Mouse (Mus musculus): ENCODE results near the gene Plac8. TPM values are rescaled to one million over a fixed set of nuclear protein-coding genes. Genes with fewer than 3 reads are reported as not detected.

The Plac8 gene
- polyA plus RNA-seq, 1 experiment: not detected

GRCm38 (mm10) chr5:100601864-100602263, 29.8 kb upstream of the Plac8 start:
- no peaks in the 10 kb centered on the region for H3K4me1 ChIP-seq (ENCODE audit: control insufficient read depth, insufficient read depth, low read length)
- WGBS: 88% methylated on average over 2 of the region's 2 CpGs
- no peak overlapping the region for H3K4me3 ChIP-seq (ENCODE audit: insufficient read depth, low read depth, low read length)
- no peak overlapping the region for H3K27ac ChIP-seq (ENCODE audit: insufficient read depth, low read depth, low read length)
- TF ChIP-seq CTCF (IDR thresholded peaks at IDR 0.05; ENCODE audit: insufficient read depth, low read depth, low read length) (no peak), POLR2A (IDR thresholded peaks at IDR 0.05; ENCODE audit: insufficient read depth, low read depth, low read length) (no peak)

DNA sequence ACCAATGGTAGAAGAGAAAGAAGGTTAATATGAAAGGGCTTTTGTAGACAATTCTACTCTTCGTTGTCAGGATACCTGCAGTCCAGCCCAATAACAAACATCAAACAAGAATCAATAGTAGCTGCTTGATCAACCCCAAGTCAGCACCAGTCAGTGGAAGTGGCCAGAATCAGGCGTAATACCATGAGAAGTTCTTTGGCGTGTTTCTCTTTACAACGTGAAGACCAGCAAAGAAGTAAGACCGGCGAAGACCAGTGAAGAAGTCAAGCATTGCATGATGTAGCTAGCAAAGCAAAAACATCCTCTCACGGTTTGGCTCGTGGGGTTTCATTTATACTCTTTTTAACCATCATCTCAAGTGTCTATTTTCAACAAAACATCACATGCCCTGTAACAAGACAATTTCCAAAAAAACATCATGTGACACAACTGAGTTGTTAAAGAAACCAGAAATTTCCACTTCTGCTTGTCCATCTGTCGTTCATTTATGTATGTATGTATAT, 27.0 kb upstream of the Plac8 start:
- TF ChIP-seq POLR2A (IDR thresholded peaks at IDR 0.05; ENCODE audit: insufficient read depth, low read depth, low read length): no peak
- TF ChIP-seq CTCF (IDR thresholded peaks at IDR 0.05; ENCODE audit: insufficient read depth, low read depth, low read length): no peak
- Histone ChIP-seq H3K4me3 (ENCODE audit: insufficient read depth, low read depth, low read length) (no peak overlapping the region), H3K4me1 (ENCODE audit: control insufficient read depth, insufficient read depth, low read length) (no peaks in the 10 kb centered on the region), H3K27ac (ENCODE audit: insufficient read depth, low read depth, low read length) (no peak overlapping the region)
- 93% methylated on average over 9 of the region's 9 CpGs for WGBS

DNA sequence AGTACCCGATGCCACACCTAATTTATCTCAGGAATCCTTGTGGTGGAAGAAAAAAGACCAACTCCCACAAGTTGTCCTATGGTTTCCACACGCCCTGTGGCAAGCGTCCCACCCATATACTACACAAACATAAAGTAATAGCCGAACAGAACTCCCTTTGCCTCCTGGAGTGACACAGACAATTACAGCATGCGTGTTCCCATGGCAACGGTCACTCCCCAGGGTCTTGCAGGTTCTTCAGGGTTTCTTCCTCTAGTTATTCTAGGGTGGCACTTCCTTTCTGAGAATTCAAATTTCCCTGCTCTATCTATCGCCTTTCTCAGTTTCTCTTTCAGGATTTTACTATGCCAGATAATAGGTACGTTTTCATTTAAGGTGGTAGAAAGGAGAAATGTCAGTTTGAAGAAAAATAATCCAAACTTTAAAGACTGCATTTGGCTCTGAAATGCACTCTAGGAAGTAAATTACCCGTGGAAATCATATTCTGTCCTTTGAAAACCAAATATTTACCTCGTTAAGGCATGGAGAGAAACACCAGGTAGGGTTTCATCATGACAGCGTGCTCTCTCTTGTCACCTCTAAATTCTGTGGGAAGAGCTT, 25.9 kb upstream of the Plac8 start:
- WGBS: 61% methylated on average over 11 of the region's 11 CpGs
- Histone ChIP-seq H3K4me3 (ENCODE audit: insufficient read depth, low read depth, low read length) (no peak overlapping the region), H3K4me1 (ENCODE audit: control insufficient read depth, insufficient read depth, low read length) (no peaks in the 10 kb centered on the region), H3K27ac (ENCODE audit: insufficient read depth, low read depth, low read length) (no peak overlapping the region)
- TF ChIP-seq CTCF (IDR thresholded peaks at IDR 0.05; ENCODE audit: insufficient read depth, low read depth, low read length): no peak
- TF ChIP-seq POLR2A (IDR thresholded peaks at IDR 0.05; ENCODE audit: insufficient read depth, low read depth, low read length): no peak

- Histone ChIP-seq H3K27ac (ENCODE audit: insufficient read depth, low read depth, low read length) (no peak overlapping the region), H3K4me3 (ENCODE audit: insufficient read depth, low read depth, low read length) (no peak overlapping the region), H3K4me1 (ENCODE audit: control insufficient read depth, insufficient read depth, low read length) (no peaks in the 10 kb centered on the region)
- WGBS: 95% methylated on average over 6 of the region's 6 CpGs
- TF ChIP-seq CTCF (IDR thresholded peaks at IDR 0.05; ENCODE audit: insufficient read depth, low read depth, low read length) (no peak), POLR2A (IDR thresholded peaks at IDR 0.05; ENCODE audit: insufficient read depth, low read depth, low read length) (no peak)
Observed at GRCm38 (mm10) chr5:100595999-100596398, 24.0 kb upstream of the Plac8 start.

DNA sequence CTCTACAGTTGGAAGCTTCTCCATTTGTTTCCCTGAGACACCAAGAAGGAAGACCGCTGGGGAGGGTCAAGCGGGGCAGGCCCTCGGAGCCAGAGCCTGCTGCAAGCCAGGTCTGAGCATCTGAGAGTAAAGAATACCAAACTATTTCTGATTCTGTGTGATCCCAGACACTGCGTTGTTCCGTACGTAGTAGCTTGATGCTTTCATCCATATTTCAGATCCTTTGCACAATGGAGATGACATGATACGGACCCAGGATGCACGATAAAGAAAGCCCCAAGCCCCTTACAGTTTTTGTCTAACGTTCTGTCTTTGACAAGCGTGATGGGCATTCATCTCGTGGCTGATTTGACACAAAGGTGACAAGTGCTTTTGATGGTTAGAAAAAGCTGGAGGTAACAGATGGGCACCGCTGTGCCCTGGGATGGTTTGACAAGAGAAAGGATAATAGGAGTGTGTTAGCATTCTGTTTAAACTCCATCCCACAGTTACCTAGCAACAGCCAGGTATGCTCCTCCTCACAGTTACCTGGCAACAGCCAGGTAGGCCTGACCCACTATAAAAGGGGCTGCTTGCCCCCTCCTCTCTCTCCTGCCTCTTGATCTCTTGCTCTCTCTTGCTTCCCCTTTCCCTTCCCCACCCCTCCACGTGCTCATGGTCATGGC, 22.9 kb upstream of the Plac8 start:
- 90% methylated on average over 13 of the region's 13 CpGs for WGBS
- TF ChIP-seq POLR2A (IDR thresholded peaks at IDR 0.05; ENCODE audit: insufficient read depth, low read depth, low read length) (no peak), CTCF (IDR thresholded peaks at IDR 0.05; ENCODE audit: insufficient read depth, low read depth, low read length) (no peak)
- H3K27ac ChIP-seq (ENCODE audit: insufficient read depth, low read depth, low read length): no peak overlapping the region
- no peak overlapping the region for H3K4me3 ChIP-seq (ENCODE audit: insufficient read depth, low read depth, low read length)
- no peaks in the 10 kb centered on the region for H3K4me1 ChIP-seq (ENCODE audit: control insufficient read depth, insufficient read depth, low read length)

GRCm38 (mm10) chr5:100590505-100590904, 18.5 kb upstream of the Plac8 start:
- no peak for TF ChIP-seq CTCF (IDR thresholded peaks at IDR 0.05; ENCODE audit: insufficient read depth, low read depth, low read length)
- no peak overlapping the region for H3K27ac ChIP-seq (ENCODE audit: insufficient read depth, low read depth, low read length)
- H3K4me1 ChIP-seq (ENCODE audit: control insufficient read depth, insufficient read depth, low read length): no peaks in the 10 kb centered on the region
- WGBS: 82% methylated on average over 5 of the region's 5 CpGs
- no peak overlapping the region for H3K4me3 ChIP-seq (ENCODE audit: insufficient read depth, low read depth, low read length)

DNA sequence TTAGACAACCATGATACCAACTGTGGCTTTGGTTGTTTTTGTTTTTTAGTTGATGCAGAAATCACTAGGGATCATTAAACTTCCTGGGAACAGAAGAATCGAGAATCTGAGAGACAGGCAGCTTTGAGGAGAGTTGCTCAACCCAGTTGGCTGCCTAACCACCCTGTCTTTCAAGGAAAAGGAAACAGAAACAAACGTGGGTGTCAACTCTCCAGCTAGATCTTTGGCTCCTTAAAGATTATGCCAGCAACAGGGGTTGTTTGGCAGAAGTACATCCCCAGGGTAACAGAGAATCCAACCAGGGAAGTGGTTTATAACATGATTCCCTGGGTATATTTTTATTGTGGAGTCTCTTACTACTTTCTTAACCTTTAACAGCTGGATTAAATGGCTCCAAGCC, 15.6 kb upstream of the Plac8 start:
- 42% methylated on average over 2 of the region's 2 CpGs for WGBS
- no peaks in the 10 kb centered on the region for H3K4me1 ChIP-seq (ENCODE audit: control insufficient read depth, insufficient read depth, low read length)
- no peak overlapping the region for H3K27ac ChIP-seq (ENCODE audit: insufficient read depth, low read depth, low read length)
- TF ChIP-seq CTCF (IDR thresholded peaks at IDR 0.05; ENCODE audit: insufficient read depth, low read depth, low read length) (no peak), POLR2A (IDR thresholded peaks at IDR 0.05; ENCODE audit: insufficient read depth, low read depth, low read length) (no peak)
- no peak overlapping the region for H3K4me3 ChIP-seq (ENCODE audit: insufficient read depth, low read depth, low read length)

GRCm38 (mm10) chr5:100587136-100587535, 15.1 kb upstream of the Plac8 start:
- 93% methylated on average over 7 of the region's 7 CpGs for WGBS
- Histone ChIP-seq H3K4me3 (ENCODE audit: insufficient read depth, low read depth, low read length) (no peak overlapping the region), H3K4me1 (ENCODE audit: control insufficient read depth, insufficient read depth, low read length) (no peaks in the 10 kb centered on the region), H3K27ac (ENCODE audit: insufficient read depth, low read depth, low read length) (no peak overlapping the region)
- TF ChIP-seq POLR2A (IDR thresholded peaks at IDR 0.05; ENCODE audit: insufficient read depth, low read depth, low read length) (no peak), CTCF (IDR thresholded peaks at IDR 0.05; ENCODE audit: insufficient read depth, low read depth, low read length) (no peak)

DNA sequence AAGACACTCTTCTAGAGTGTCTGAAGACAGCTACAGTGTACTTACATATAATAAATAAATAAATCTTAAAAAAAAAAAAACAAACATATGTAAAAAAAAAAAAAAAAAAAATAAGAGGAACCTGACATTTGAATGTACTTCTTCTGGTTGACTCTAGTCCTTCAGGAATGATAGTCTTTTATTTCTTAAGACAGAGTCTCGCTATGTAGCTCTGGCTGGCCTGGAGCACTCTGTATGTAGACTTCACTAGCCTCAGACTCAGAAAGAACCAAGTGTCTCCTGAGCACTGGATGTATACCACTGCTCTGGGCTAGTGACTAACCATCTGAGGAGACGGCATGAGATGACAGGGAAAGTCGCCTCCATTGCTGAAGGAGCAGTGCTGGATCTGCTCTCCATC, 13.6 kb upstream of the Plac8 start:
- Histone ChIP-seq H3K27ac (ENCODE audit: insufficient read depth, low read depth, low read length) (no peak overlapping the region), H3K4me3 (ENCODE audit: insufficient read depth, low read depth, low read length) (no peak overlapping the region), H3K4me1 (ENCODE audit: control insufficient read depth, insufficient read depth, low read length) (no peaks in the 10 kb centered on the region)
- no peak for TF ChIP-seq CTCF (IDR thresholded peaks at IDR 0.05; ENCODE audit: insufficient read depth, low read depth, low read length)
- no peak for TF ChIP-seq POLR2A (IDR thresholded peaks at IDR 0.05; ENCODE audit: insufficient read depth, low read depth, low read length)
- WGBS: 91% methylated on average over 3 of the region's 3 CpGs
